Mouse (Mus musculus) cerebellum, adult 18-20 months (tissue): Measurements from ENCODE around the gene Olfr1385.
"Not testable (repeated sequence)": the region's sequence is repeated elsewhere in the genome, so short reads cannot be mapped to it uniquely, and the experiment has no call there.

Source experiments
- DNase-seq, 2 experiments: peaks; one replicate each; pipeline ENCODE4 v3.0.0; 2021

Gene Olfr1385

GRCm38 (mm10) chr11:49488770-49489169 is at the start of gene Olfr1385:
Gene Olfr1385, plus strand, starts transcription at chr11:49489070.
- DNase-seq, result not testable (repeated sequence)

GRCm38 (mm10) chr11:49455043-49455442 is 33.8 kb upstream of the Olfr1385 start, which contains the start of gene Olfr1387:
Gene Olfr1387, plus strand, starts transcription at chr11:49455343.
- DNase-seq, result no peak

GRCm38 (mm10) chr11:49464746-49465145 is 24.1 kb upstream of the Olfr1385 start, which contains the start of gene Olfr1386:
Gene Olfr1386, plus strand, starts transcription at chr11:49465046.
- not testable (repeated sequence) for DNase-seq

- DNase-seq, result no peak
These were observed 2.9 kb upstream of the Olfr1385 start for GRCm38 (mm10) chr11:49485973-49486372.

- DNase-seq, result no peak
These were observed 29.2 kb downstream of the Olfr1385 start for GRCm38 (mm10) chr11:49518086-49518485.

- no peak for DNase-seq
These were observed 30.5 kb downstream of the Olfr1385 start, which contains the start of gene Olfr1383 for GRCm38 (mm10) chr11:49519348-49519747. Gene Olfr1383, plus strand, starts transcription at chr11:49519648.

GRCm38 (mm10) chr11:49527947-49528346 is 39.1 kb downstream of the Olfr1385 start, which contains the start of gene Olfr1382:
Gene Olfr1382, plus strand, starts transcription at chr11:49528247.
- no peak for DNase-seq

- DNase-seq, result no peak
These were observed 43.9 kb downstream of the Olfr1385 start for GRCm38 (mm10) chr11:49532761-49533160.

GRCm38 (mm10) chr11:49536631-49537030 is 47.8 kb downstream of the Olfr1385 start:
- not testable (repeated sequence) for DNase-seq

- not testable (repeated sequence) for DNase-seq
These were observed 54.3 kb downstream of the Olfr1385 start, which contains the start of gene Olfr1381 for GRCm38 (mm10) chr11:49543149-49543548. Gene Olfr1381, plus strand, starts transcription at chr11:49543449.
